Mouse (Mus musculus) ES-E14 (cell line): ENCODE measurements around the gene Kif26a. TPM values are rescaled to one million over a fixed set of nuclear protein-coding genes. Genes with fewer than 3 reads are reported as not detected.

Experiments used
- DNase-seq: peaks from one replicate; pipeline ENCODE4 v3.0.0-alpha.2; 2013; ENCODE audit warnings: low read depth, low spot score
- H3K27ac ChIP-seq: 2 replicates; pipeline ENCODE4 v1.5.1; 2012; ENCODE audit warnings: low read depth, mild to moderate bottlenecking, low read length, moderate library complexity, mixed read lengths; ENCODE audit not compliant: poor library complexity, insufficient read depth, severe bottlenecking
- H3K36me3 ChIP-seq: 2 replicates; pipeline ENCODE4 v1.6.1; 2012; ENCODE audit warnings: mild to moderate bottlenecking, low read length, moderate library complexity, mixed read lengths; ENCODE audit not compliant: control insufficient read depth, poor library complexity, insufficient read depth, severe bottlenecking
- H3K4me1 ChIP-seq, 2 experiments: fragments of 150-350 bp in 1 of 2; sonication (generic) in 1 of 2; 2 replicates each; pipeline ENCODE4 v1.6.1; 2012; ENCODE audit warnings: low read length in 2 of 2, mild to moderate bottlenecking in 1 of 2, mixed read lengths in 1 of 2; ENCODE audit not compliant: control insufficient read depth in 2 of 2, insufficient read depth in 2 of 2, poor library complexity in 1 of 2
- H3K4me3 ChIP-seq, 2 experiments: fragments of 150-350 bp in 1 of 2; sonication (generic) in 1 of 2; 2 replicates each; pipeline ENCODE4 v1.5.1; 2012; ENCODE audit warnings: low read length in 2 of 2, low read depth in 1 of 2, mild to moderate bottlenecking in 1 of 2, mixed read lengths in 1 of 2; ENCODE audit not compliant: insufficient read depth in 1 of 2, poor library complexity in 1 of 2, severe bottlenecking in 1 of 2
- H3K9ac ChIP-seq: 2 replicates; pipeline ENCODE4 v1.6.1; 2012; ENCODE audit warnings: low read depth, mild to moderate bottlenecking, low read length, mixed read lengths; ENCODE audit not compliant: poor library complexity, insufficient read depth, severe bottlenecking
- H3K9me3 ChIP-seq: fragments of 150-350 bp; sonication (generic); 2 replicates; pipeline ENCODE4 v1.6.1; 2012; ENCODE audit warnings: low read depth, mild to moderate bottlenecking, low read length; ENCODE audit not compliant: control insufficient read depth, insufficient read depth
- CHD2 ChIP-seq: IDR thresholded peaks from 2 replicates; pipeline ENCODE4 v1.6.1; 2014; ENCODE audit warnings: mild to moderate bottlenecking, low read depth, low read length, inconsistent platforms
- HCFC1 ChIP-seq: IDR thresholded peaks from 2 replicates; pipeline ENCODE4 v1.6.1; 2012; ENCODE audit warnings: low read length, inconsistent platforms, borderline replicate concordance; ENCODE audit not compliant: insufficient read depth
- MAFK ChIP-seq: IDR thresholded peaks from 2 replicates; pipeline ENCODE4 v1.6.1; 2014; ENCODE audit warnings: mild to moderate bottlenecking, low read depth, low read length, inconsistent platforms; ENCODE audit not compliant: insufficient read depth
- ZC3H11A ChIP-seq: IDR thresholded peaks from 2 replicates; pipeline ENCODE4 v1.6.1; 2012; ENCODE audit warnings: low read depth, mild to moderate bottlenecking, inconsistent platforms, low read length, borderline replicate concordance
- ZNF384 ChIP-seq: IDR thresholded peaks from 2 replicates; pipeline ENCODE4 v1.6.1; 2012; ENCODE audit warnings: low read depth, low read length, inconsistent platforms
- in situ Hi-C, 2 experiments: fragments of 600-800 bp; cut with MboI; formaldehyde crosslinking; loops; one replicate each; pipeline ENCODE4 v1.15.1; 2025; ENCODE audit warnings: low sequenced_read_pairs in 2 of 2, inconsistent platforms in 1 of 2; ENCODE audit not compliant: unreplicated experiment in 2 of 2
- total RNA-seq: library from RNA; depleted of rRNA; stranded (reverse); fragments of 300-350 nt; gene quantifications from 2 replicates; pipeline ENCODE4 v1.2.3, GENCODE M21; 2012

Kif26a gene
- total RNA-seq, 1 experiment = 6.1 TPM

DNA sequence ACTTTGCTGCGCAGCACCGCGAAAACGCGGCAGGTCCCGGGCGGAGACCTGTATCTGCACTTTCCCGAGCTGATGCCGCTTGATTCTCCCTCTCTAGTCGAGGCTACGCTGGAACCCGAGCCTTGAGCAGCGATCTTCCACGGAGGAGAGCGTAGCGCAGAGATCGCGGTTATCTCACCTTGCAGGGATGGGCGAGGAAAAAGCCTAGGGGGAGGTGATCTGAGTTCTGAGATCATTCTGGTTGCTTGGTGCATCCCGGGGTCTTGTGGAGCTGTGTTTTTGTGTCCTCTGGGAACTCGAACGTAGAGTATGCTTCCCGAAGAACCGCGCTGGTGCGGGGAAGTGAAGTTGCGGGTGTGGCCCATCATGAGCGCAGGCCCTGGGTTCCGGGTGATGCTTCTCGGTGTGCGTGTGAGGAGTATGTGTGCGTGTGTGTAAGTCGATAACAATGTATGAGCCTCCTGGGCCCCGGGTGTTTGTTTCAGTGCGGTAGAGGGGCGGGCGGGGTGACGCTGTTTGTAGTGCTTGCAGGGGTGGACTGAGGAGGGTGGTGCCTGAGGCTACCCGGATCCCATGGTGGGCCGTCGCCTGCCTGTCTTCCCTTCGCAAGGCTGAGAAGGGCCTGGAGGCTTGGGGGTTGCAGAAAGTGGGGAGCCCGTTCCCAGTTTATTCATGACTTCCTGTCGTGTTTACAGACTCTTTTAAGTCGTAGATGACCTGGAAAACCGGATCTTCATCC lies 1.5 kb upstream of the Kif26a start:
- H3K9ac ChIP-seq = 0 out of 2 replicates have a peak overlapping the region, but pooled peaks have one; percentile 9

DNA sequence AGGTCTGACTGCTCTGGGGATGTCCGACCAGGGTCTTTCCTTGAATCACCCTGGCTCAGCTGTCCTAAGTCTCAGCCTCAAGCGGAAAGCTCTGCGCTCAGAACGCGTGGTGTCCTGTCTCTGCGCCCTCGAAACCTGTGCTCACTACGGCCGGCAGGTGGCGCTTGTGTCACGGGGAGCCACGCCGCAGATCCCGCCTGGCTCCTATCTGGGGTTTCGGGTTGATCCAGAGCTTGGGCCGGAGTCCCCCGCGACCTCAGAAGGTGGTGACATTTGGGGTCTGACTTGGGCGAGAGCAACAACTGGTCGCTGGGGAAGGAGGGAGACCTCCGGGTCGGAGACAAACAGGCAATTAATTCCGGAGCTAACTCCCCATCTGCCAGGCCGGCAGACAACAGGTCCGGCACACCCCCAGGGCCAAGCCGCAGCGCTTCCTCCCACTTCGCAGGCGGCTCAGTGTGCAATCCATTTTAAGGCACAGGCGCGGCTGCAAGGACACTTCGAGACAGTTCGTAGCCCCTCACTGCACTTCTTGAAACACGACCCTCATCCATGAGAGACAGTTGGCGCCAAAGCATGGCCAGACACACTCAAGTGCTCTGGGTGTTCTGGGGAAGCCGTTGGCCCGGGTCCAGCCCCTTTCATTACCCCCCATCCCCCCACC lies 665 bp upstream of the Kif26a start:
- peak; percentile 83 for DNase-seq
- no peak overlapping the region for H3K27ac ChIP-seq
- peaks cover 3 to 21% of the 10 kb centered on the region in 2 experiments; a peak in 2 of 4 replicates for H3K4me1 ChIP-seq
- in situ Hi-C loops = loop anchor here (10.0 to 25.0 kb wide), 2 partner anchors 392 to 399 kb away; no protein-coding TSS in a partner anchor
- H3K9ac ChIP-seq = peak overlapping the region; percentile 33; the same call in 1 of the 2 replicates
- no peaks in the 10 kb centered on the region for H3K9me3 ChIP-seq
- peak overlapping the region; percentile 77 to 95 for H3K4me3 ChIP-seq
- TF ChIP-seq ZC3H11A (0 out of 2 replicates have a peak, but pooled peaks have one; percentile 25), HCFC1 (peak; percentile 16; the same call in 1 of the 2 replicates), MAFK (no peak), CHD2 (no peak)
- no peaks in the 10 kb centered on the region for H3K36me3 ChIP-seq

More for the DNA sequence above, 1.5 kb upstream of the Kif26a start:
- peaks cover 3 to 16% of the 10 kb centered on the region in 2 experiments; a peak in 2 of 4 replicates for H3K4me1 ChIP-seq
- no peaks in the 10 kb centered on the region for H3K36me3 ChIP-seq
- peak overlapping the region; percentile 59 to 77; a peak in 3 of 4 replicates for H3K4me3 ChIP-seq
- no peak for DNase-seq
- in situ Hi-C loops = loop anchor here (10.0 to 25.0 kb wide), 2 partner anchors 393 to 400 kb away; no protein-coding TSS in a partner anchor
- H3K9me3 ChIP-seq = no peaks in the 10 kb centered on the region
- no peak for TF ChIP-seq ZC3H11A
- no peak overlapping the region for H3K27ac ChIP-seq

- no peak overlapping the region for H3K27ac ChIP-seq
- DNase-seq = no peak
- H3K9ac ChIP-seq = 0 out of 2 replicates have a peak overlapping the region, but pooled peaks have one; percentile 91
- in situ Hi-C loops = loop anchor here (10.0 to 25.0 kb wide), 2 partner anchors 390 to 397 kb away; no protein-coding TSS in a partner anchor
- peaks cover 3 to 35% of the 10 kb centered on the region in 2 experiments; a peak in 2 of 4 replicates for H3K4me1 ChIP-seq
- peak overlapping the region; percentile 77 to 95; a peak in 3 of 4 replicates for H3K4me3 ChIP-seq
- no peaks in the 10 kb centered on the region for H3K36me3 ChIP-seq
- no peaks in the 10 kb centered on the region for H3K9me3 ChIP-seq
- no peak for TF ChIP-seq HCFC1
- no peak for TF ChIP-seq MAFK
- TF ChIP-seq ZC3H11A = no peak
- no peak for TF ChIP-seq CHD2
These were observed 1.4 kb downstream of the Kif26a start for GRCm38 (mm10) chr12:112147365-112147764.

DNA sequence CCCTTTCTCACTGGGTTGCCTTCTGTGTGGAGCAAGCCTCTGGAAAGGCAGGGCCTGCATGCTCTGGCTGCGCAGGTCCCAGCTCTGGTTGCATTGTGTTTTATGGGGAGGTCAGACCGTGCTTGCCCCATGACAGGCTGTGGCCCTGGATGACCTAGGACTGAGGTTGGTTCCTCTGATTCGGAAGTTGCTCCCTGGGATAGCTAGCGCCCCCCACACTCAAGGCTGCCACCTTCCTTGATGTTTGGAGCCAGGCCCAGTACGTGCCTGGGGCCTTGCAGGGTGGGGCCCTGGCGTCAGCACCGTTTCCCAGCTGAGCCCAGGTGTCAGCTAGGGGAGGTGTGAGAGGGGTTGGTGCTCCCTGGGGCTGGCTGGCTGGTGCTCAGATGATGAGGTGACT lies 4.0 kb downstream of the Kif26a start:
- H3K36me3 ChIP-seq = no peaks in the 10 kb centered on the region
- H3K9me3 ChIP-seq = no peaks in the 10 kb centered on the region
- no peak overlapping the region for H3K27ac ChIP-seq
- in situ Hi-C loops = no loop called here
- peaks cover 3 to 37% of the 10 kb centered on the region in 2 experiments; a peak in 2 of 4 replicates for H3K4me1 ChIP-seq
- no peak for DNase-seq
- H3K9ac ChIP-seq = no peak overlapping the region
- TF ChIP-seq CHD2 (no peak), HCFC1 (no peak), MAFK (no peak), ZNF384 (no peak), ZC3H11A (no peak)
- no peak overlapping the region for H3K4me3 ChIP-seq
